8 mouse cellular contexts compared by ENCODE assay signal in genomic region chr7:135716968-135717557, GRCm38 (mm10). TPM values are rescaled to one million over a fixed set of nuclear protein-coding genes. Genes with fewer than 3 reads are reported as not detected.
DNase-seq lines count a peak whose midpoint lies in the region; ATAC-seq and TF ChIP-seq lines count a peak whose summit lies in the region.

No protein-coding gene starts in this region.

- no peaks in the 10 kb centered on the region for H3K9me3 ChIP-seq in heart, embryonic 12.5 days (replicated peaks)
- H3K9me3 ChIP-seq in CH12.LX (replicated peaks; ENCODE audit: low read length): no peaks in the 10 kb centered on the region
- no peaks in the 10 kb centered on the region for H3K9me3 ChIP-seq in hindbrain, embryonic 10.5 days
- no peaks in the 10 kb centered on the region for H3K9me3 ChIP-seq in midbrain, embryonic 10.5 days (replicated peaks)

- WGBS in heart, embryonic 12.5 days: 69% methylated on average over 7 of the region's 7 CpGs
- WGBS in hindbrain, embryonic 10.5 days: 75% methylated on average over 7 of the region's 7 CpGs
- WGBS in midbrain, embryonic 10.5 days: 78% methylated on average over 7 of the region's 7 CpGs

- no peak for DNase-seq in heart, postnatal 10 days
- DNase-seq in CH12.LX (ENCODE audit: extremely low read depth): no peak
- no peak for DNase-seq in hindbrain, embryonic 10.5 days (ENCODE audit: low spot score)
- DNase-seq in midbrain, embryonic 10.5 days (ENCODE audit: low spot score): no peak
- no peak for DNase-seq in cerebellum, adult 9-10 months
- DNase-seq in layer of hippocampus, postnatal 14 days (ENCODE audit: low spot score in 2 of 2): no peak
- DNase-seq in adrenal gland, postnatal 14 days: no peak

- 0 out of 2 replicates have a peak overlapping the region, but pooled peaks have one; percentile 7 for H3K27ac ChIP-seq in heart, embryonic 12.5 days (ENCODE audit: poor library complexity, severe bottlenecking)
- H3K27ac ChIP-seq in CH12.LX (ENCODE audit: insufficient read depth, low read depth): no peak overlapping the region
- H3K27ac ChIP-seq in hindbrain, embryonic 10.5 days: peak overlapping the region; percentile 99
- H3K27ac ChIP-seq in midbrain, embryonic 10.5 days (replicated peaks): peak overlapping the region; percentile 99

- no peak for TF ChIP-seq CTCF in CH12.LX (conservative IDR thresholded peaks at IDR 0.05 in 1 of 2, IDR thresholded peaks at IDR 0.05 in 1 of 2; ENCODE audit: low read depth in 2 of 2, low read length in 2 of 2)

- dilution Hi-C loops in CH12.LX (cut with MboI; ENCODE audit: extremely low pct_ligation_motif_present, extremely low pct_unique_long_range_greater_than_20kb, low sequenced_read_pairs): no loop called here

- TF ChIP-seq EP300 in CH12.LX (IDR thresholded peaks at IDR 0.05; ENCODE audit: low read length): 0 out of 2 replicates have a peak, but pooled peaks have one; percentile 29

- peak overlapping the region; percentile 72 for H3K4me2 ChIP-seq in heart, embryonic 12.5 days
- peak overlapping the region; percentile 76 for H3K4me2 ChIP-seq in CH12.LX (ENCODE audit: insufficient read depth, low read depth, poor library complexity, severe bottlenecking)

- peak overlapping the region; percentile 21 for H3K9ac ChIP-seq in heart, embryonic 12.5 days
- H3K9ac ChIP-seq in CH12.LX (ENCODE audit: insufficient read depth, low read depth): peak overlapping the region; percentile 77

- H3K4me1 ChIP-seq in heart, embryonic 12.5 days (replicated peaks): peaks cover 22% of the 10 kb centered on the region
- H3K4me1 ChIP-seq in CH12.LX (ENCODE audit: control insufficient read depth in 1 of 2, insufficient read depth in 2 of 2): peaks cover 4 to 38% of the 10 kb centered on the region in 2 experiments
- peaks cover 45% of the 10 kb centered on the region for H3K4me1 ChIP-seq in hindbrain, embryonic 10.5 days (replicated peaks)
- H3K4me1 ChIP-seq in midbrain, embryonic 10.5 days: peaks cover 39% of the 10 kb centered on the region

- peaks cover 7% of the 10 kb centered on the region; the same call in 1 of the 2 replicates for H3K36me3 ChIP-seq in heart, embryonic 12.5 days
- H3K36me3 ChIP-seq in CH12.LX (replicated peaks in 1 of 2; ENCODE audit: control insufficient read depth in 1 of 2, insufficient read depth in 1 of 2, low read length in 1 of 2): peaks cover 0 to 6% of the 10 kb centered on the region in 2 experiments
- peaks cover 16% of the 10 kb centered on the region; the same call in 1 of the 2 replicates for H3K36me3 ChIP-seq in hindbrain, embryonic 10.5 days
- H3K36me3 ChIP-seq in midbrain, embryonic 10.5 days: peaks cover 16% of the 10 kb centered on the region

- in situ Hi-C loops in CH12.LX (cut with MboI; ENCODE audit: low pct_ligation_motif_present, low pct_unique_long_range_greater_than_20kb, low sequenced_read_pairs): no loop called here

- TF ChIP-seq RAD21 in CH12.LX (IDR thresholded peaks at IDR 0.05; ENCODE audit: low read depth, low read length): no peak

- H3K4me3 ChIP-seq in heart, embryonic 12.5 days: peak overlapping the region; percentile 96
- peak overlapping the region; percentile 31 to 52 (median 51) for H3K4me3 ChIP-seq in CH12.LX (replicated peaks in 1 of 3; ENCODE audit: low read depth in 2 of 3, low read length in 2 of 3, poor library complexity in 1 of 3)
- peak overlapping the region; percentile 96 for H3K4me3 ChIP-seq in hindbrain, embryonic 10.5 days
- H3K4me3 ChIP-seq in midbrain, embryonic 10.5 days: peak overlapping the region; percentile 95

- no peak for TF ChIP-seq POLR2A in CH12.LX (IDR thresholded peaks at IDR 0.05; ENCODE audit: low read depth, low read length)

- intact Hi-C loops in heart, postnatal 10 days (cut with DNase I): no loop called here

- no peaks in the 10 kb centered on the region for H3K27me3 ChIP-seq in heart, embryonic 12.5 days (replicated peaks)
- no peaks in the 10 kb centered on the region for H3K27me3 ChIP-seq in CH12.LX (replicated peaks)
- H3K27me3 ChIP-seq in hindbrain, embryonic 10.5 days (ENCODE audit: insufficient read depth, poor library complexity, severe bottlenecking): no peaks in the 10 kb centered on the region
- H3K27me3 ChIP-seq in midbrain, embryonic 10.5 days (ENCODE audit: low read depth, poor library complexity, severe bottlenecking): no peaks in the 10 kb centered on the region; the same call in 1 of the 2 replicates

- no peak for ATAC-seq in heart, embryonic 12.5 days (ENCODE audit: insufficient number of reproducible peaks, low FRiP score)

- peaks cover 39% of the 10 kb centered on the region for H3K79me2 ChIP-seq in CH12.LX (replicated peaks; ENCODE audit: control insufficient read depth, extremely low read depth, insufficient read depth, poor library complexity, severe bottlenecking)

TF ChIP-seq in CH12.LX, 34 proteins besides CTCF, POLR2A, EP300 and RAD21:
- TF ChIP-seq TCF12 (IDR thresholded peaks at IDR 0.05; ENCODE audit: low read depth, low read length): peak; percentile 45
- TF ChIP-seq BHLHE40 (IDR thresholded peaks at IDR 0.05; ENCODE audit: low read depth, low read length): peak; percentile 56
- peak; percentile 80 for TF ChIP-seq MEF2A (IDR thresholded peaks at IDR 0.05; ENCODE audit: borderline replicate concordance, low read depth, low read length)
- TF ChIP-seq MAZ (IDR thresholded peaks at IDR 0.05; ENCODE audit: low read depth, low read length): no peak
- no peak for TF ChIP-seq MAFK (IDR thresholded peaks at IDR 0.05; ENCODE audit: insufficient replicate concordance, low read length)
- TF ChIP-seq ZKSCAN1 (IDR thresholded peaks at IDR 0.05; ENCODE audit: borderline replicate concordance, low read depth, low read length): no peak
- no peak for TF ChIP-seq IRF4 (IDR thresholded peaks at IDR 0.05; ENCODE audit: low read depth, low read length)
- TF ChIP-seq RCOR1 (conservative IDR thresholded peaks at IDR 0.05; ENCODE audit: low read depth, low read length): no peak
- no peak for TF ChIP-seq PAX5 (IDR thresholded peaks at IDR 0.05; ENCODE audit: low read length)
- no peak for TF ChIP-seq CHD1 (IDR thresholded peaks at IDR 0.05; ENCODE audit: low read depth, low read length)
- TF ChIP-seq E2F4 (IDR thresholded peaks at IDR 0.05; ENCODE audit: insufficient replicate concordance, low read depth, low read length): no peak
- no peak for TF ChIP-seq HCFC1 (IDR thresholded peaks at IDR 0.05; ENCODE audit: low read depth, low read length)
- no peak for TF ChIP-seq ZMIZ1 (IDR thresholded peaks at IDR 0.05; ENCODE audit: low read depth, low read length)
- no peak; the same call in 1 of the 2 replicates for TF ChIP-seq SIN3A (IDR thresholded peaks at IDR 0.05; ENCODE audit: low read length)

RNA-seq across cellular contexts. Expression of gene Mki67, which starts 0.9 kb away (rescaled TPM):
- 39.2 and 42.6 TPM in 2 replicates for polyA plus RNA-seq in heart, embryonic 12.5 days (2016; fragmentation: Nextera tagmentation; extraction: Ambion mirVana)
- 10 to 100 TPM; 33.3 to 39.2 TPM for total RNA-seq in heart, postnatal 10 days (2021)
- 73.1 and 86.7 TPM in 2 replicates for total RNA-seq in CH12.LX (2012; rRNA removed)
- total RNA-seq in CH12.LX (2014; rRNA removed): 57.0 and 57.8 TPM in 2 replicates
- 98.5 and 102 TPM in 2 replicates for polyA plus RNA-seq in CH12.LX (2012; ENCODE audit: insufficient read length, low read depth)
- 27.3 and 46.1 TPM in 2 replicates for polyA plus RNA-seq in hindbrain, embryonic 10.5 days (2016; fragmentation: Nextera tagmentation; extraction: Ambion mirVana)
- 43.3 and 47.1 TPM in 2 replicates for polyA plus RNA-seq in midbrain, embryonic 10.5 days (2016; fragmentation: Nextera tagmentation; extraction: Ambion mirVana)
- total RNA-seq in layer of hippocampus, postnatal 14 days (2021): 1 to 10 TPM; 3.6 to 4.7 TPM
- 36.7 and 47.4 TPM in 2 replicates for total RNA-seq in adrenal gland, postnatal 14 days (2021)
